Mouse (Mus musculus): Measurements from ENCODE around the gene Iqgap1.

GRCm38 (mm10) chr7:80702510-80702909 lies 123.3 kb downstream of the Iqgap1 start:
- TF ChIP-seq POLR2A (IDR thresholded peaks at IDR 0.05; ENCODE audit: low read depth, low read length) (no peak), CTCF (IDR thresholded peaks at IDR 0.05; ENCODE audit: borderline replicate concordance, insufficient read depth, low read length) (no peak)
